Mouse (Mus musculus) gastrocnemius, postnatal 36 days (tissue): ENCODE results near the gene Cltc. TPM values are rescaled to one million over a fixed set of nuclear protein-coding genes. Genes with fewer than 3 reads are reported as not detected.
"Not testable (repeated sequence)": the region's sequence is repeated elsewhere in the genome, so short reads cannot be mapped to it uniquely, and the experiment has no call there.

Experiments
- DNase-seq, 2 experiments: peaks; one replicate each; pipeline ENCODE4 v3.0.0; 2022
- intact Hi-C: fragments of 180-260 bp; cut with DNase I; formaldehyde crosslinking; loops from one replicate; pipeline ENCODE4 v1.15.1; 2025
- long read RNA-seq, 2 experiments: library from polyadenylated mRNA; stranded (forward); transcript quantifications; one replicate each; pipeline ENCODE4 v2.0.0; 2021
- total RNA-seq, 2 experiments: library from RNA; stranded (reverse); gene quantifications; 2 replicates each; pipeline ENCODE4 v1.2.3; 2021

Gene Cltc
- 100 to 1,000 TPM in 1 of 2 experiments, 10 to 100 TPM in 1; 94.8 to 111 TPM for total RNA-seq
- long read RNA-seq, experiment 1, partial matches to known transcripts: 1 of 10 reads
- long read RNA-seq, experiment 1, other reads (novel, unspliced or antisense): 9 of 10 reads
- long read RNA-seq, experiment 2, full-length matches to known transcripts: 2 of 16 reads
- long read RNA-seq, experiment 2, partial matches to known transcripts: 5 of 16 reads
- long read RNA-seq, experiment 2, other reads (novel, unspliced or antisense): 9 of 16 reads

DNA sequence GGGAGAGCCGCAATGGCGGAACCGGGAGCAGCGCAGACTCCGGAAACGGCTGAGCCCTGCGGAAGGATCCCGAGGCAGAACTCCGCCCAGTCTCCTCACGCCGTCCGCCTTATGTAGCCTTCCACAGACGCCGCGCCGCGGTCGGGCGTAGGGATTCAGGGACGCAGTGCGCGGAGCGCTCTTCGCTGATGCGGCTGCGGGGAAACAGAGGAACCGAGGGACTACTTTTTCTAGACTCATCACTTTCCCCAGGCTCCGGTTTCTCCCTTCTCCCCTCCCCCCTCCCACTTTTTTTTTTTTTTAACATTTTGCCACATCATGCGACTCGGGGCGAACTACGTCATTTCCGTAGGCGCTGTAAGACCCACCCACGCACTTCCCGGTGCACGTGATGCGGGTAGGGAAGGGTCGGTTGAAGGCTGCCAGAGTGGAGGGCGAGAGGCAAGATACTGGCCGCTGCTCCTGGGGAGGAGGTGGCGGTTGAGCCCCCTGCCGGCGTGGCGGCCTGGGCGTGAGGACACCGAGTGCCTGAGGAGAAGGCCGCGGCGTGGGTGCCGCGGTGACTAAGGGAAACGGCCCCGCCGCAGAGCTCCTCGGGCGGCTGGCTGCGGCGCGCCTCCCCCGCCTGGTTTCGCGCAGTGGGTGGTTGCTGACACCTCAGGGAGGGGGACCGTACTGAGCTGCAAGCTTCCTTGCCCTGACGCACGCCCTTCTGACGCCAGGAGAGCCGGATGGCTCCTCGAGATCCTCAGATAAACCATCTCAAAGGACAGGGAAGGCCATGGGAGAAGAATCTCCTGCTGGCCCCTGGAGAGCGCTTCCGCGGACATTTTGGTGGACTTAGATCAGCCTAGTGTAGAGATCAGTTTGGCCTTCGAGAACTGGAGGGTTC, at the start of gene Cltc:
Cltc (minus strand) TSS at position 86 of the 892 bp plus-strand sequence.
- peak; percentile 95 to 96 for DNase-seq
- intact Hi-C loops: loop anchor here (5.0 kb wide), 1 partner anchor 40 kb away; no protein-coding TSS in a partner anchor

DNA sequence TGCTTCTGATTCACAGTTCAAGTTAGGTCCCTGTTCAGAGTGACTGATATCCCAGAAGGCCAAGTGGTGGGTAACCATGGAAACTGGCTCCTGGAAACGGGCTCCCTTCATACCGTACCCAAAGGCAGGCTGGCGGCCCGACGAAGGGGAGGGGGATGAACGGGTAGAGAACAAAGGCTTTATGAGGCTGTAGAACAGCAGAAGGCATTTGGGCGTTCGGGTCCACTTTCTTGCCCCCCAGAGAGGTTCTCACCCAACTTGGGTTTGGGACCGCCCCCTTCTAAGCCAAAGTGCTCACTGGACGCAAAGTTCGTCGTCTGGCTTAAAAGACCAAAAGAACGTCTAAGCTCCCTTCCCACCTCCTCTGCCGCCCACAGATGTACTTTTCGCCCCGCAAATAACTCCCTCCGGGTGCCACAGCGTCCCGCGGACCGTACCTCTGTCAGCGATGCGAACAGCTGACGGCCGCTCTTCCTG, 49.7 kb upstream of the Cltc start:
- intact Hi-C loops: no loop called here
- peak in 1 of 2 experiments; percentile 5 for DNase-seq

DNA sequence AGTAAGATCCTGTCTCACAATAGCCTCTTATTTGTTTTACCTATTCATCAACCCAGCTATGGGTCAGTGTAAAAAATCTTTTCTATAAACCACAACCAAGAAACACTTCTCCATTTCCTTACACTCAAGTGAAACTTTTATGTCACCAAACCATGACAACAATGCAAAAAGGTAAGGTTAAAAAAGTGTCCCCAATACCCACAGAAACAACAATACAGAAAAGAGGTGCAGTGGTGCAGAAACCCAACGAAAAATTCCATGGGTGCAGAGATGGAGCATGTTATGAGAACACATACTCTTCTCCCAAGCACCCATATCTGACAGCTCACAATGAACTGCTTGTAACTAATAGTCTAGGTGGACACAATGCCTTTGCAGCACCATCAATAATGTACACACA, 36.8 kb upstream of the Cltc start:
- DNase-seq: no peak
- intact Hi-C loops: no loop called here

DNA sequence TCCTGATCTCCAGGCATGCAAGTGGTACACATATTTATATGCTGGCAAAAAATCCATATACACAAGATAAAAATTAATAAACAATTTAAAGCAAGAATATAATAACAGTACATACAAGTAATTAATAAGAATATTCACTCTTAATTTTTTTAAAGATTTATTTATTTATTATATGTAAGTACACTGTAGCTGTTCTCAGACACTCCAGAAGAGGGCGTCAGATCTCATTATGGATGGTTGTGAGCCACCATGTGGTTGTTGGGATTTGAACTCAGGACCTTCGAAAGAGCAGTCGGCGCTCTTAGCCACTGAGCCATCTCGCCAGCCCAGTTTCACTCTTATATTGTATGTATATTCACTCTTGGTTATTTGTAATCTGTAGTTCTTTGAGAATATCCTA, 30.1 kb upstream of the Cltc start:
- intact Hi-C loops, DNase-seq: not testable (repeated sequence)

DNA sequence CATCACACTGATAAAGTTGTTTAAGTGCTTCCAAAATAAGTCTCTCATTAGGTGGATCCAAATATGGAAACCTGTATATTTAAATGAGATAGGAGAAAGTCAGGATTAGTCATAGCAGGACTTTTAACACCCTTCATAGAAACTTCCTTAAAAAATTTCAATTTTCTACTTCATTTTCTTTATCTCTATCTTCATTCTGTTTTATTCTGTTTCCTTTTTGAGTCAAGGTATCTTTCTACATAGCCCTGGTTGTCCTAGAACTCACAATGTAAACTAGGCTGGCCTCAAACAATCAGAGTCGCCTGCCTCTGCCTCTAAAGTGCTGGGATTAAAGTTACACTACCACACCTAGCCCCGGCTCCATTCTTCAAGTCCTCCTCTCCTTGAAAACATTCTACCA, 28.4 kb upstream of the Cltc start:
- intact Hi-C loops: no loop called here
- DNase-seq: no peak

- DNase-seq: no peak
- intact Hi-C loops: loop anchor here (5.0 kb wide), 1 partner anchor 232 kb away; no protein-coding TSS in a partner anchor
These were observed 12.5 kb upstream of the Cltc start for GRCm38 (mm10) chr11:86769884-86770283.

DNA sequence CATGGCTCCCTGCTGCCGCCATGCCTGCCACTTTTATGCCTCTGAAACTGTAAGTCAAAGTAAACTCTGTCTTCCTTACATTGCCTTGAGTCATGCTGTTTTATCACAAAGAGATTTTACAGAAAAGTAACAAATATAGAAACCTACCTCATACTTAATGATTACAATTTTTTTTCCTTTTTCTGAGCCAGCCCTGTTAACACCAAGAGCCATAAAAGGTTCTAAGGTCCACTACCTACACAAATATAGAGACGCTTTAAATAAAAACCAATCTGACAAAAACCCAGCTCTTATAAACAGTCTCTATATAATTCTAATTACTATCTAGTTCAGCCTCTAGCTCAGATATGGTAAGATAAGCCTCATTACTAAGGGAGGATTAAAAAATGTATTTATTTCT, 7.1 kb upstream of the Cltc start:
- DNase-seq: no peak
- intact Hi-C loops: no loop called here

GRCm38 (mm10) chr11:86763127-86763526, 5.8 kb upstream of the Cltc start:
- DNase-seq, intact Hi-C loops: not testable (repeated sequence)

GRCm38 (mm10) chr11:86760357-86760756, 3.0 kb upstream of the Cltc start:
- intact Hi-C loops: no loop called here
- no peak for DNase-seq

GRCm38 (mm10) chr11:86759886-86760285, 2.5 kb upstream of the Cltc start:
- intact Hi-C loops: loop anchor here (5.0 kb wide), 1 partner anchor 43 kb away; no protein-coding TSS in a partner anchor

DNA sequence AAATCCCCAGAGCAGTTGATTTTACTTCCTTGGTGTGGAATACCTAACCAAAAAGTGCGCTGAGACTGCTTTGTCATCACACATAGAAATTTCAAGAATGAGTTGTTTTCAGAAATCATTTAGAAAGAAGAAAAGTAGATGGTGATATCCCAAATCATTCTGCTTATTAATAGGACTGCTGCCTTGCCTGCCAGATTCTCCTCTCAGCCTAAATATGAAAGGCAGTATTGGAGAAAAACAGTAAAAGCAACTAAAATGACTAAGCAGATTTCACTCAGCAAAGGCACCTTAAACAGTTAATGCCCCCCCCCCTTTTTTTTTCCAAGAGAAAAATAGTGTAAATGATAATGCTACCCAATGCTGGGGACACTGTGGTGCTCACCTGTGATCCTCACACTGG, 1.9 kb upstream of the Cltc start:
- intact Hi-C loops: loop anchor here (5.0 kb wide), 1 partner anchor 42 kb away; no protein-coding TSS in a partner anchor
- no peak for DNase-seq

More at GRCm38 (mm10) chr11:86759886-86760285, 2.5 kb upstream of the Cltc start:
- no peak for DNase-seq

DNA sequence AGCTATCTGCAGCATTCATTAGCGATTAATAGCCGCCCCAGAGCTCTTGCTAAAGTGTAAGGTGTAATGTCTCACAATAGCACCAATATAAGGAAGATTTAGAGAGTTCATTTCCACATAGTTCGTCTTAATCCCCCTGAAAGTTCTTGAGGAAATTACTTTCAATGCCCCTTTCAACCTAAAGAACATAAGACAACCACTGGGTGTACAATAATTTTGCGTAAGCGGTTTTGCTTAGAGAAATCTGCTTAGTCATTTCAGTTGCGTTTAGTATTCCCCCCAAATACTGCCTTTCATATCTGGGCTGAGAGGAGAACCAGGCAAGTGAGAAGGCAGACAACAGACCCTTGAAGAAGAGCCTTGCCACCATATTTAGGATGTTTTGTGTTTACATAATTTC, 1.2 kb upstream of the Cltc start:
- DNase-seq: no peak
- intact Hi-C loops: loop anchor here (5.0 kb wide), 1 partner anchor 41 kb away; no protein-coding TSS in a partner anchor

- DNase-seq: no peak
- intact Hi-C loops: loop anchor here (5.0 kb wide), 1 partner anchor 40 kb away; no protein-coding TSS in a partner anchor
These were observed 254 bp downstream of the Cltc start for GRCm38 (mm10) chr11:86757142-86757479.

GRCm38 (mm10) chr11:86756156-86757141, 916 bp downstream of the Cltc start:
- DNase-seq: peak; percentile 31 to 38
- intact Hi-C loops: loop anchor here (5.0 kb wide), 1 partner anchor 39 kb away; no protein-coding TSS in a partner anchor

DNA sequence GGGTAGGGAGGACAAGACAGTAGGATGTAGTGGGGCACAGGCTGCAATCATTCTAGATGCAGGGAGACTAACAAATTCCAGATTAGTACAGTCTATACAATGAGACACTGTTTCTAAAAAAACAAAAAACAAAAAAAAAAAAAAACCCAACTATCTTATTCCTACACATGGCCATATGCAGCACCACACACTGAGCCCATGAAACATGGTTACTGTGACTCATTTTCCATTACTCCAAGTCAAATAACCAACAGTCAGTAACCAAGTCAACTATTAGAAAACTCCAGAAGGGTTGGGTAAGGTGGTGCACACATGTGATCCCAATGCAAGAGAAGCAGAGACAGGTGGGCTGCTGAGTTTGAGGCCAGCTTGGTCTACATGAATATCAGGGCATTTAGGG, 5.0 kb downstream of the Cltc start:
- no peak for DNase-seq
- intact Hi-C loops: no loop called here

- intact Hi-C loops: no loop called here
These were observed 6.4 kb downstream of the Cltc start for GRCm38 (mm10) chr11:86751010-86751409.

DNA sequence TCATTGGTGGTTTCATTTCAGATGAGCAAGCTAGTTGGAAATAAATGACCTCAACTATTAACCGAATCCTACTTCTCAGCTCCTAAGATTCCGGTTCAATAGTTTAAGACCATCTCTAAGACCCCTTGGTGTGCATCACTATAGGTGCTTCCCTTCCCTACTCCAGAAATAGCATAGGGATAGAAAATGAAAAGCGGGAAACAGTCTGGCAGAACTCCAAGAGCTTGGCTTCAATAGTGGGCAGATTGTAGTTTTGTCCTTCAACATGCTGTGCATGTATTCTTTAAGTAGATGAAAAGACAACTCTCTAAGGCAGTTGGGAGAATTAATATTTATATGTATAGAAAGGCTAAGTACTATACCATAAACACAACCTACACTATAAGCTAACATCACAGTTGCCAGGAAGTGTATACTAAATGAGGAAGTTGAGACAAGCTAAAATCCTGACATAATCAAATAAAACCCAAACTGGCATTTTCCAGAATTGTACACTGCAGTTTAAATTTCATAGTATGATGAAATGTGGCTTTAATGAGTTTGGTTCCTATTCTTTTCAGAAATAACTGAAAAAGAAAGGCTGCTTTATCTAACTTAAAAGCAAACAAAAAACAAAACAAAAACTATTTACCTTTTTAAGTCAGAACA, 7.5 kb downstream of the Cltc start:
- intact Hi-C loops: no loop called here
- no peak for DNase-seq

More at GRCm38 (mm10) chr11:86751010-86751409, 6.4 kb downstream of the Cltc start:
- no peak for DNase-seq

DNA sequence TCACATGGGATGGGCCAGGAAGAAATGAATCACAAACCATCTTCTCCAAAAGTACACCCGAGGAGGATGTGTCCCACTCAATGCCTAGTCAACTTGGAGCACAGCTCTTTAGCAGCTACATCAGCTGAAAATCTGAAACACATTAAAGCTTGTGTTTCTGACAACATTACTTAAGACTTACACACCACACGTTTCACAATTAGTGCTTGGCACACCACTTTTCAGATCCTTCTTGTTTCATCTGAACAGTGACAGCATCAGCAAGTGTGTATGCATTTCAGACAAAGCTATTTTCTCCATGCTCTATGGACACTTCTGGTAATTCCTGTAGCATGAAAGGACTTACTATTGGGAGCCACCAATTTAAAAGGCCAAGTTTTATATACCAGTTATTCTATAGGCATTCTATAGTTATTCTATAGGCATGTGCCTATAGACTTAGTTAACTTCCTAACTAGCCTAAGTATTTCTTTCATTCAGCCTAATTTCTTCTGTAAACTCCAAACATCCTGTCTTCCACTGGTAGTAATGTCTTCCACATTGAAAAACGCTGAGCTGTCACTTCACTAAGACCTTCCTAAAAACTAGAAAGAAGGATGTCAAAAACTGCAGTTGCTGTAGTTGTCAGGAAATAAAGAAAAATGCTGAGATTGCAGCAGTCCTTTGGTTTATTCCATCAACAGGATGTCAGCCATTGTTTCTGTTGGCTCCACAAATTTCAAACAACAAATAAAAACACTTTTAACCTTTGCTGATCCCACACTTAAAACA, 11.5 kb downstream of the Cltc start:
- intact Hi-C loops: no loop called here

DNA sequence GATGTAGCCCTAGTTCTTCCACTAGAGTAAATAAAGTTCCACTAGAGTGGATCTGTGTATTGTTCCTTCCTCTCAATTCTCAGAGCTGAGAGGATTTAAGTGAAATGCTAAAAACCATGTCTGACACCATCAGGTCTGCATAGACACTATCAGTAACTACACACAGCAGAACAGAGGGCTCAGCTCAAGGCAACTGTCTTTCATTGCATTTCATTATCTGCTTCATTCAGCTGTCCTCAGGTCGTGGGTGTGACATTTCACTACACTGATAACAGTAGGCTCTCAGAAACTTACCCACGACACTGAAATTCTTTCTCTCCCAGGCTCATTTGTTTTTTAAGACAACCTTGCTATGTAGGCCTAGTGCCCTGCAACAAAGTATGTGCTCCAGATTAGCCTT, 14.8 kb downstream of the Cltc start:
- DNase-seq: no peak
- intact Hi-C loops: no loop called here

More for the DNA sequence above, 11.5 kb downstream of the Cltc start:
- no peak for DNase-seq
